Mouse (Mus musculus) left cerebral cortex, adult 11 months (tissue): Measurements from ENCODE around the gene Dld.
A peak's percentile ranks its signal among the peaks of the same experiment; 100 is the strongest.

Source experiments
- DNase-seq: peaks from one replicate; pipeline ENCODE4 v3.0.0; 2022; ENCODE audit warnings: low spot score

Gene Dld

GRCm38 (mm10) chr12:31320817-31321216 is 30.4 kb downstream of the Dld start:
- no peak for DNase-seq

DNA sequence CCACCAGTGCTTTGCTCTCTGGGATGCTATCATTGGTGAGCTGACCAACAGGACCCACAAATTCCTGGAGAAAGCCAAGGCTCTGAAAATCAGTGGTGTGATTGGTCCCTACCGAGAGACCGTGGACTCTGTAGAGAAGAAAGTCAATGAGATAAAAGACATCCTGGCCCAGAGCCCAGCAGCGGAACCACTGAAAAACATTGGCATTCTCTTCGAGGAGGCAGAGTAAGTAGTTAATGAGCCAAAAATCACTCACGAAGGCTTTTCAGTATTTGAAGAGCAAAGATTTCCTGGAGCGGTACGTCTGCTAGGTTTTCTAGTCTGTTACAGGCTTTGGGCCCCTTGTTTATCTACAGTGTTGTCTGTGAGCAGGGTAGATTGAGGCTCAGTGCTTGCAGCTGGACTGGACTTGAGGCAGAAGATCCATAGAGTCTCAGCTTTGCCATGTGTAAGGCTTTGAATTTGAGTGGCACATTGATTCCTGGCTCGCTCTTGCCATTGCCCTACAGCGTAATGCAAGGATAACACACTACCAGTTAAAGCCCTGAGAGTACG is 32.8 kb downstream of the Dld start:
- DNase-seq, result no peak

- DNase-seq, result no peak
Observed at GRCm38 (mm10) chr12:31317670-31318408, 33.4 kb downstream of the Dld start.

DNA sequence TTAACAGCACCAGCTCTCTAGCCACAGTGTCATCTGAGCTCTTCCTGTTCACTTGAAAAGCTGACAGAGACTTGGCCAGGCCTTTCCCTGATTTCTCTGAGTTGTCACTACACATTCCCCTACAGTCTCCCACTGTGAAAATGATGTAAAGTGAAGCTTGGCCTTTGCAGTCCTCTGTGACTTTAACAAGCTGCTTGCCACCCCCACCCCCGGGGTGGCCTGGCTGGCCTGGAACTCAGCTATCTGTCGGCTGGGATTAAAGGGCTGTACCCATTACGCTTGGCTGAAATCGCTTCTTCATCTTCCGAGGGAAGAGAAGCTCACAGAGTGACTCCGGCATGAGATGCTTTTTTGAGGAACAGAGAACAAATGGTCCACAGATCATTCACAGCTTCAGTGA is 35.3 kb downstream of the Dld start:
- no peak for DNase-seq

- no peak for DNase-seq
Observed at GRCm38 (mm10) chr12:31314310-31314709, 36.9 kb downstream of the Dld start.

DNA sequence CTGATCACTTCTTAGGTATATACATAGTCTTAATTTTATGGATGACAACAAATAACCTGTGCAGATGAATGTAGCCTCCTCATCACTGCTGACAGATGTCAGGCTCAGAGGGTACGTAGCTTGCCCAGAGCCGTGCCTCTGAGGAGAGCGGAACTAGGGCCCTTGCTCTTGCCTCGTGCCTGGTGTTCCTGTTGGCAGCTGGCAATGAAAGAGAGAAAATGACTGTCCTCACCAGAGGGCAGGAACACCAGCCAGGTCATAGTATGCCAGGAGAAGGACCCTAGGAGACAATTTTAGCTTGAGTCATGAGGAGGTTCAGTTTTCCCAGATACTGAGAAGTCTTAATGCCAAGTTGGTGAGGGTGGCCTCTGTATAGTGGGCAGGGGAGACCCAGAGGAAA is 38.1 kb downstream of the Dld start:
- DNase-seq, result no peak

DNA sequence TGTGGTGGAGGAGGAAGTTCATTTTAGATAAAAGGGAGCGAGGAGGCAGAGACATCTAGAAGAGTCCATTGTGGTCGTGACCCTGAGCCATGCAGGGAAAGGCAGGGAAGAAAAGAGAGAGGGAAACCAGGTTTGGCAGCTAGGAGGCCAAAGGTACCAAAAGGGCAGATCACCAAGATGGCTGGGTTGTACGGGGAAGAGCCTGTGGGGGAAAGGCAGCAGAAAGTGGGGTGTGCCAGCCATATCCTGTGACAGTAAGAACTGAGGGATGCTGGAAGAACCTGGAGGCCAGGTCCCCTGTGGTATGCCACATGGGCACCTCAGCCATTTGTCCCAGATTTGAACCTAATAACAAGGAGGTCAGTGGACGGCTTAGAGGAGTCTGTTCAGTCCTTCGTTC is 39.0 kb downstream of the Dld start:
- DNase-seq, result no peak

GRCm38 (mm10) chr12:31311671-31312265 is 39.5 kb downstream of the Dld start:
- DNase-seq, result no peak

DNA sequence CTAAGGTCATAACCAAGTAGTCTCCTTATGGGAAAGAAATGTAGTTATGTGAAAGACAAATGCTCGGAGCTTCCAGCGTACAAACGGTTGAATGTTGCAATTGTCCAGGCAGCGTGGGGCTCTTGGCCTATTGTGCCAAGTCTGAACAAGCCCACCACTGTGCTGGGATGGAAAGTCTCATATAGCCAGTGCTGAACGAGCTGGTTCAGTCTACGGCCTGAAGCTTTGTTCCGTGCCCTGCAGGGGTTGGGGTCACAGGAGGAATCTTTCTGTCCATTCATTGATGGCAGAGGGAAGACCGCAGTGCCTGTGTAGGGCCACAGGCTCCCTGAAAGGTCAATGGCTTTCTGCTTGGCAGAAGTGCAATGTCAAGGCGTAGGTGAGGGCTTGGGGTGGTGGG is 40.6 kb downstream of the Dld start:
- DNase-seq, result no peak

DNA sequence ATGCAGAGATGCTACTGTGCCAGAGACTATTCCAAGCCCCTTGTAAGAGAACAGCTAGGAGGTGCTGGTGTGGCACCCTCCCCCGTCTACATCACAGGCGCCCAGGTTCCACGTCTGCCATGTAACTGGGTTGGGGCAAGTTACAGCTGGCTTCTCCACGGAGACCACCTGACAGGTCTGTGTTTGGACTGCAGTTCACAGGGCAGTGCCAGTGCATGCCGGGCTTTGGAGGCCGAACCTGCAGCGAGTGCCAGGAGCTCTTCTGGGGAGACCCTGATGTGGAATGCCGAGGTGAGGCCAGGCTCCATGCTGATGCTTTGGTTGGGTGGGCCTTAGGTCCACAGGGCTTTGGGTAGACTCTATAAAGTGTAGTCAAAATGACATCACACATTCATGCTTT is 43.5 kb downstream of the Dld start:
- DNase-seq, result no peak

DNA sequence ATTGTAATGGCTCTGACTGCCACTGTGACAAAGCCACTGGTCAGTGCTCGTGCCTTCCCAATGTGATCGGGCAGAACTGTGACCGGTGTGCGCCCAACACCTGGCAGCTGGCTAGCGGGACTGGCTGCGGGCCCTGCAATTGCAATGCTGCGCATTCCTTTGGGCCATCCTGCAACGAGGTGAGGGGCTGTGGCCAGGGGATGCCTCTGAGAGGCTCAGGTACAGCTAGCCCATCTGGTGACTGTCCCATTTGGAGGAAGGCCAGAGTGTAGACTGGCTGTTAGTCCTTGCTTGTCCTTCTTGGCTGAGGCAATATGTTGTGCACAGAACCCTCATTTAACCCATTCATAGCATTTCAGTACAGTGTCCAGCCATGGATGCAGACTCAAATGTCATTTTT is 44.2 kb downstream of the Dld start:
- DNase-seq, result no peak

- DNase-seq, result no peak
Observed at GRCm38 (mm10) chr12:31306075-31306675, 45.1 kb downstream of the Dld start.

GRCm38 (mm10) chr12:31302766-31303511 is 48.3 kb downstream of the Dld start:
- DNase-seq, result no peak

DNA sequence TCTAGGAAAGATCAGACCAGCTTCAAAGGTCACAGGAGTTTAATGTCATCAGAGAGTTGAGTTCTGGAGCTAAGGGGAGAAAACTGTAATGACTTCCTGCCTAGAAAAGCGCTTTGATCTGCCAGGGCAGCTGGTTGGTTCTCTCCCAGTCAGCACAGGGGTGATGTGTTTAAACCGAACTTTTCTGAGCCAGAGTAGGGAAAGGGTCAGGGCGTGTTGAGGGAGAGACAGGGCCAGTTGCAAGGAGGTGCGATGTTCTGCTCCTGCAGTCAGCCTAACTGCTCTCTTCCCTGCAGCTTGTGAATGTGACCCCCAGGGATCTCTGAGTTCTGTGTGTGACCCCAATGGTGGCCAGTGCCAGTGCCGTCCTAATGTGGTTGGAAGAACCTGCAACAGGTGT is 49.0 kb downstream of the Dld start:
- no peak for DNase-seq

DNA sequence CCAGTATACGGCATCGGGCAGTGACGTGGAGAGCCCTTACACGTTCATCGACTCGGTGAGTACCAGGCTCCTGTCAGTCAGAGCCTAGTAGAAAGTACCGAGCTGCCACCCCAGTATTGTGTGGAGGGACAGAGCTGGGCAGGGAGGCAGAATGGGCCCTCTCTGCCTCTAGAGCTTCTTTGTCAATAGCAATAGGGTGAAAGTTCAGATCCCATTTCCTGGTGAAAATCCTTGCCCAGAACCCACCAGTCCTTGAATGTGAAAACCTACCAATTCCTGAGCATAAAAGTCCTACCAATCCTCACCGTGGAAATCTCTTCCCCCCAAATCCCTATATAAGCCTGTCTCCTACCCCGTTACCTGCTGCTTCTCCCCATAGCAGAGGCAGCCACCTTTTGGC is 51.0 kb downstream of the Dld start:
- no peak for DNase-seq

DNA sequence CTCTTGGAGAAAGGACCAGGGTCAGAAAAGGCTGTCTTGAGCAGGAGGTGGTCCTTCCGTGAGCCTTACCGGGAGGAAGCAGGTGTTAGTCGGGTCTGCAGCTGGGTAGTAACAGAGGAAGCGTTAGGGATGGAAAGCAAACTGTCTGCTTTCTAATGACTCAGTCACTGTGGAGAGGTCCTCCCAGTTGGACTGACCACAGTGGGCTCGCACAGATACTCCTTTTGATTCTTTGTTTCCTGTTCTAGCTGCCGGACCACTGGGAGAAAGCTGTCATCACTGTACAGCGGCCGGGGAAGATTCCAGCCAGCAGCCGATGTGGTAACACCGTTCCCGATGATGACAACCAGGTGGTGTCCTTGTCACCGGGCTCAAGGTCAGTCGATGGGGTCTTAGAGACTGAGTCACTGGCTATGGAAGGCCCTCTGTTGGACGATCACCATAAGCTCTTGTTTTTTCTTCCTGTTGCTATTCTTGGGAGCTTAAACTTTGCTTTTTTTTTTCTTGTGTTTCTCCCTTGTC is 51.5 kb downstream of the Dld start:
- DNase-seq, result no peak

DNA sequence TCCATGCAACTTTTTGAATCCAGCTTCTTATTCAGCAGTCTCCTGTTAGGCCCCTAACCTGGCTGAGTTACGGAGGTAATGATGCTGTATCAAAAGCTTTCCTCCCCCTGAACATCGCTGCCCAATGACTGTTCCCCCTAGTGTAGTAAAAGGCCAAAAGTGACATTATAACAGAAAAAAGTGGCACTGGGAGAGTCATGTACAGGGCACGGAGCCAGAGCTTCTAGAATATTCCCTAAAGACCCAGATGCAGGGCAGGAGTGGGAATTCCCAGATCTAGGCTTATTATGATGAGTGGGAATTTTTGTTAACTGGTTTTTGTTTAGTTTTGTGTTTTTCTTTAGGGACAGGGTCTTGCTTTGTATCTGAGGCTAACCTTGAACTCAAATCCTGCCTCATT is 52.1 kb downstream of the Dld start:
- DNase-seq, result no peak

- no peak for DNase-seq
Observed at GRCm38 (mm10) chr12:31298530-31298929, 52.7 kb downstream of the Dld start.

DNA sequence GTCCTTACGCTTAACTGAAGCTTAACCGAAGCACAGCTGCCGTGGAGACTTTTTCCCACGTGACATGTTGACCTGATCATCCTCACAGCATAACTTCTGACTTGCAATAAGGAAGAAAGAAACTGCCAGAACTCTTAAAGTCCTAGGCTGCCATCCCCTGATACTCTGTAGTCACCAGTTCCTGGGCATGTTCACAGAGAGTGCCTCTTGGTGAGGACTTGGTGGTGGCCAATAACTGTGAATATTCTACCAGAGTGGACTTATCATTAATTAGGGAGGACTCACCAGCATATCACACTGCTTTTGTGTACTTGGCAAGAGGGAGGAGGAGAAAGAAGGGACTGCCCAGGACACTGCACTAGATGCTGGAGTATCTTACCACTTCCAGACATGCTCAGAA is 53.1 kb downstream of the Dld start:
- no peak for DNase-seq

DNA sequence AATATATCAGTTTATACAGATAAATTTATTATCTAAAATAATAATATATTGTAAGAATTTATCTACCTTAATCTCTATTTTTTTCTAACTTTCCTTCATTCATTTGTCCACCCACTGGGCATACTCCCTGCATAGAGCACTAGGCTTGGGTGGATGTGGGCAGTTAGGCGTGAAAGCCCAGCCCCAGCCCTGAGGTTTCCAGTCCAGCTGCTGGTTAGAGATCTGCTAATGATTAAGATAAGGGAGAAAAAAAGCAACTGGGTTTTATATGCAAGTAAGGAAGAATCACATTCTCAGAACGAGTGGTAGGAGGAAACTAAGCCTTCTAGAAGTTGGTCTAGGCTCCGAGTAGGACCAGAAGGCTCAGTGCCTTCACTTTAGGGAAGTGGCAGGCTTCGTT is 55.2 kb downstream of the Dld start:
- DNase-seq, result no peak

DNA sequence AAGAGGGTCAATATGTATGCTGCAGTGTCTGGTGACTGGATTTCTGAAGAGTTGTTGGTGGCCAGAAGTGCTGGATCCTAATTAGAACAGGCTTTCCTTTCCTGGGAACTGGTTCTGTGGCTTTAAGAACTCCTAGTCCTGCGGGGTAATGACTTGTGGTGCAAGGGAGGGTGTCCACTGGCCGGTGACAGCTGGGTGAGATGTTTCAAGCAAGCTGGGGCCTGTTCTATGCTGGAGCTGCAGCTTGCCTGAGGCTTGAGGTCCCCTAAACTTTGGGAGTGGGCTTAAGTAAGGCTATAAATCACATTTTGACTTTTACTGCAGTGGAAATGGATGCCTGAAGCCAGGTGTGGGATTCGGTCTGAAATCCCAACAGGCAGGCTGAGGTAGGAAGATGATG is 55.7 kb downstream of the Dld start:
- no peak for DNase-seq

DNA sequence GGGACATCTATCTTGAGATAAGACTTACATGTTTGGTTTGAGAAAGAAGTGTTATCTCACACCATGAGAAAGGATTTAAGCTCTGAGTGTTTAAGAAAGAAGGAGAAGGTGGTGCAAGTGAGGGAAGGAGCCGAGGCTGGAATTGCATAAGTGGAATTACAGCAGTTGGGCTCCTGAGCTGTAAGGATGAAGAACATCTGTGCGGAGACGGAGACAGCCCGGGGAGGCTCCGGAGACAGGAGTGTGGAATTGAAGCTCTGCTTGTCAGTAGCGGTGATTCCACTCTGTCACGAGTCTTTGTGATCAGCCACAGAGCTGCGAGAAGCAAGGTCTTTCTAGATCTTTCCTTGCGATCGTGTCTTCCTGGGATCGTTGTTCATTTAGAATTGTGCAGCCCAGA is 56.3 kb downstream of the Dld start:
- DNase-seq, result peak; percentile 17
